8 mouse cellular contexts compared by ENCODE assay signal in the genomic region with DNA sequence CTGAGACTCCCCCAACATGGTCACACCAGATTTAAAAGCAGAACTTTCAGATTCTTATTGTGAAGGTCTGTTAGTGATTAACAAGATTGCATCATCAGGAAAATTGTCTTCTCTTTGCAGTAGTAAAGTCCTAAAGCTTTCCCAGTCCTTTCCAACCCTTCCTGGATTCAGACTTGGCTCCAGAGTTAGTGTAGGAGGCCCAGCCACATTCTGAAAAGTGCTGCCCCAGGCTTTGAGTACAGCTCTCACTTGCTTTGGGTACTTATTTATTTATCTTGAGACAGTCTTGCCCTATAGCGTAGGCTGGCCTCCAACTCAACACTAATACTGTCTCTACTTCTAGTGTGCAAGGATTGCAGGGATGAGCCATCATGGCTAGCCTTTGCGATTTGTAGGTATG. TPM values are rescaled to one million over a fixed set of nuclear protein-coding genes. Genes with fewer than 3 reads are reported as not detected.
DNase-seq lines count a peak whose midpoint lies in the region; ATAC-seq and TF ChIP-seq lines count a peak whose summit lies in the region.
"Had no signal": no experiment of that assay in that cellular context is flagged by ENCODE, and none has a peak within 500 bp of the region (broad histone marks: within the 10 kb centered on the region; RNA-seq: fewer than 3 reads in every experiment).

No protein-coding gene starts in this region.

- TF ChIP-seq POLR2A in bone marrow macrophage, adult 2 months (IDR thresholded peaks at IDR 0.05; ENCODE audit: borderline replicate concordance, low read depth, low read length) = no peak

- ATAC-seq in hindbrain, embryonic 14.5 days (ENCODE audit: low FRiP score) = no peak
- ATAC-seq in liver, embryonic 16.5 days (ENCODE audit: low read depth) = no peak

- no peak overlapping the region for H3K27ac ChIP-seq in ES-E14 (ENCODE audit: insufficient read depth, low read depth, low read length, poor library complexity, severe bottlenecking)
- H3K27ac ChIP-seq in bone marrow macrophage, adult 2 months (ENCODE audit: insufficient read depth, low read depth, low read length) = peak overlapping the region; percentile 56
- no peak overlapping the region for H3K27ac ChIP-seq in hindbrain, embryonic 14.5 days
- no peak overlapping the region for H3K27ac ChIP-seq in liver, embryonic 16.5 days (ENCODE audit: low read length)

- WGBS in hindbrain, embryonic 14.5 days = 78% methylated on average over 2 of the region's 2 CpGs
- 81% methylated on average over 2 of the region's 2 CpGs for WGBS in liver, embryonic 16.5 days (ENCODE audit: insufficient replicate concordance)

- no peak for DNase-seq in ES-E14 (ENCODE audit: low read depth, low spot score)
- DNase-seq in hindbrain, embryonic 14.5 days (ENCODE audit: low spot score) = no peak
- no peak for DNase-seq in spleen, adult 12 weeks (ENCODE audit: low spot score)
- no peak for DNase-seq in frontal cortex, postnatal 36 days (ENCODE audit: low spot score in 2 of 2)
- no peak for DNase-seq in cerebellum, adult 9-10 months
- DNase-seq: cerebellum, adult 8-10 months had no signal

- H3K4me1 ChIP-seq in ES-E14 (ENCODE audit: control insufficient read depth in 2 of 2, insufficient read depth in 2 of 2, low read length in 2 of 2, poor library complexity in 1 of 2) = peaks cover 0 to 2% of the 10 kb centered on the region in 2 experiments; a peak in 1 of 4 replicates
- H3K4me1 ChIP-seq in bone marrow macrophage, adult 2 months (ENCODE audit: control insufficient read depth, insufficient read depth, low read length) = peaks cover 22% of the 10 kb centered on the region
- peaks cover 46% of the 10 kb centered on the region for H3K4me1 ChIP-seq in hindbrain, embryonic 14.5 days (replicated peaks; ENCODE audit: control insufficient read depth, insufficient read depth, low read length)
- peaks cover 24% of the 10 kb centered on the region for H3K4me1 ChIP-seq in liver, embryonic 16.5 days (ENCODE audit: control insufficient read depth, low read depth, low read length)

- 0 out of 2 replicates have a peak overlapping the region, but pooled peaks have one; percentile 4 for H3K9ac ChIP-seq in ES-E14 (ENCODE audit: insufficient read depth, low read depth, low read length, poor library complexity, severe bottlenecking)
- peak overlapping the region; percentile 53; the same call in 1 of the 2 replicates for H3K9ac ChIP-seq in hindbrain, embryonic 14.5 days
- no peak overlapping the region for H3K9ac ChIP-seq in liver, embryonic 16.5 days (ENCODE audit: low read depth, low read length)

- peak overlapping the region; percentile 80 for H3K4me2 ChIP-seq in hindbrain, embryonic 14.5 days (replicated peaks)
- peak overlapping the region; percentile 96 for H3K4me2 ChIP-seq in liver, embryonic 16.5 days (ENCODE audit: low read depth, low read length)

- peak overlapping the region in 1 of 2 experiments; percentile 39; a peak in 1 of 4 replicates for H3K4me3 ChIP-seq in ES-E14 (ENCODE audit: insufficient read depth in 1 of 2, low read depth in 1 of 2, low read length in 2 of 2, poor library complexity in 1 of 2, severe bottlenecking in 1 of 2)
- H3K4me3 ChIP-seq in bone marrow macrophage, adult 2 months (ENCODE audit: insufficient read depth, low read length) = peak overlapping the region; percentile 50
- peak overlapping the region; percentile 80 for H3K4me3 ChIP-seq in hindbrain, embryonic 14.5 days (replicated peaks; ENCODE audit: low read length)
- H3K4me3 ChIP-seq in liver, embryonic 16.5 days (ENCODE audit: low read depth, low read length) = peak overlapping the region; percentile 55

- peaks cover 27% of the 10 kb centered on the region for H3K36me3 ChIP-seq in ES-E14 (ENCODE audit: control insufficient read depth, insufficient read depth, low read length, poor library complexity, severe bottlenecking)
- H3K36me3 ChIP-seq in hindbrain, embryonic 14.5 days (replicated peaks; ENCODE audit: control insufficient read depth, insufficient read depth) = peaks cover 19% of the 10 kb centered on the region
- H3K36me3 ChIP-seq in liver, embryonic 16.5 days (ENCODE audit: control insufficient read depth, insufficient read depth) = peaks cover 3% of the 10 kb centered on the region; the same call in 1 of the 2 replicates

- in situ Hi-C loops in ES-E14 (cut with MboI; ENCODE audit: low sequenced_read_pairs in 2 of 2, unreplicated experiment in 2 of 2) = no loop called here

- no peaks in the 10 kb centered on the region for H3K27me3 ChIP-seq in hindbrain, embryonic 14.5 days (ENCODE audit: control insufficient read depth, insufficient read depth, low read length)
- H3K27me3 ChIP-seq in liver, embryonic 16.5 days (ENCODE audit: control insufficient read depth, insufficient read depth, low read depth, low read length) = no peaks in the 10 kb centered on the region

- no peaks in the 10 kb centered on the region for H3K9me3 ChIP-seq in ES-E14 (ENCODE audit: control insufficient read depth, insufficient read depth, low read depth, low read length)
- no peaks in the 10 kb centered on the region for H3K9me3 ChIP-seq in hindbrain, embryonic 14.5 days (ENCODE audit: control insufficient read depth, low read length)
- no peaks in the 10 kb centered on the region for H3K9me3 ChIP-seq in liver, embryonic 16.5 days (replicated peaks; ENCODE audit: control insufficient read depth, low read length)

- no peak for TF ChIP-seq CTCF in bone marrow macrophage, adult 2 months (IDR thresholded peaks at IDR 0.05; ENCODE audit: low read depth, low read length)

TF ChIP-seq in ES-E14, 5 proteins besides CTCF, POLR2A, EP300 and RAD21:
- TF ChIP-seq MAFK (IDR thresholded peaks at IDR 0.05; ENCODE audit: insufficient read depth, low read depth, low read length) (no peak), ZC3H11A (IDR thresholded peaks at IDR 0.05; ENCODE audit: borderline replicate concordance, low read depth, low read length) (no peak)

RNA-seq across cellular contexts. Expression of a gene that starts 4.6 kb away (rescaled TPM):
- total RNA-seq in ES-E14 (2012; rRNA removed) = 23.4 and 27.6 TPM in 2 replicates
- 39.2 and 40.4 TPM in 2 replicates for polyA plus RNA-seq in bone marrow macrophage, adult 2 months (2012; ENCODE audit: insufficient read depth, insufficient read length, missing spikeins)
- 19.2 and 20.4 TPM in 2 replicates for polyA plus RNA-seq in hindbrain, embryonic 14.5 days (2014; fragmentation: Nextera tagmentation; extraction: Ambion mirVana)
- 15.3 and 15.4 TPM in 2 replicates for polyA plus RNA-seq in liver, embryonic 16.5 days (2015; fragmentation: Nextera tagmentation; extraction: Ambion mirVana)
